Mouse (Mus musculus): ENCODE measurements around the gene Panx2. TPM values are rescaled to one million over a fixed set of nuclear protein-coding genes. Genes with fewer than 3 reads are reported as not detected.
A peak's percentile ranks its signal among the peaks of the same experiment; 100 is the strongest.

The Panx2 gene
- polyA plus RNA-seq, 1 experiment: 24.0 TPM

DNA sequence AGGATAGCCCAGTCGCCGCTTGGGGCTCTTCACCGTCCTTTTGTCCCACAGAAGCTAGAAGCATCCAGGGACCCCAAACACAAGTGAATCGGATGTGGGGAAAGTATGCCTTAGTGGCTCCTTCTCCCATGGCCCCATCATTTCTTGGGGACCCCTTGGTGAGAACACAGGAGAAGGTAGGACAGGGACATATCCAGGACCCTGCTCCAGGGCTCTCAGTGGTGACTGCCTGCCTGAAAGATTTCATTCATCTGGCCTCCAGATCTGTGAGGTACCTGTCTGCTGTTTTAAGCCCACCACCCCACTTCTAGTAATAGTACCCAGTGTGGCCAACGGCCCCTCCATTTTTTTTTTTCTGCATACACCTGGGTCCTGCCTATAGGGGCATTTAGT lies 3.0 kb downstream of the Panx2 start:
- no peak for DNase-seq (ENCODE audit: low read depth)
- TF ChIP-seq POLR2A (IDR thresholded peaks at IDR 0.05; ENCODE audit: borderline replicate concordance, extremely low read depth, insufficient read depth, insufficient read length, poor library complexity, severe bottlenecking) (no peak), CTCF (IDR thresholded peaks at IDR 0.05; ENCODE audit: borderline replicate concordance, extremely low read depth, insufficient read depth, insufficient read length) (no peak)

DNA sequence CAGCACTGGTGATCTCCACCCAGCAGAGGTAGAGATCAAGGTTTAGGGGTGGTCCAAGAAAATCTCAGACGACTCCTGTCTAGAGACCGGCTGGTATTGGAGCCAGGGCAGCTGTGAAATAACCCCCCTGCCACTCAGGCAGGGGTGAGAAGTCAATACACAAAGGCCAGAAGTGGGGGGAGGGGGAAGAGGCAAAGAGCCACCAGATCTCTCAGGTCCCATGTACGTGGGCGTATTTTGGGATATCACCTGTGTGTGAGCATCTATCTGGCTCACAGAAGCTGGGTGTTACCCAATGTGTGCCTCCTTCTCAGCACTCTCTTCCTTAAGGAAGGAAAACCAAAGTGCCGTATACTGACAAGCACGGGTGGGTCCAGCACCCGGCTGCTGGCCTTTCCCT lies 3.5 kb downstream of the Panx2 start:
- no peak for TF ChIP-seq CTCF (IDR thresholded peaks at IDR 0.05; ENCODE audit: borderline replicate concordance, extremely low read depth, insufficient read depth, insufficient read length)
- no peak for TF ChIP-seq POLR2A (IDR thresholded peaks at IDR 0.05; ENCODE audit: borderline replicate concordance, extremely low read depth, insufficient read depth, insufficient read length, poor library complexity, severe bottlenecking)
- DNase-seq (ENCODE audit: low read depth): no peak

DNA sequence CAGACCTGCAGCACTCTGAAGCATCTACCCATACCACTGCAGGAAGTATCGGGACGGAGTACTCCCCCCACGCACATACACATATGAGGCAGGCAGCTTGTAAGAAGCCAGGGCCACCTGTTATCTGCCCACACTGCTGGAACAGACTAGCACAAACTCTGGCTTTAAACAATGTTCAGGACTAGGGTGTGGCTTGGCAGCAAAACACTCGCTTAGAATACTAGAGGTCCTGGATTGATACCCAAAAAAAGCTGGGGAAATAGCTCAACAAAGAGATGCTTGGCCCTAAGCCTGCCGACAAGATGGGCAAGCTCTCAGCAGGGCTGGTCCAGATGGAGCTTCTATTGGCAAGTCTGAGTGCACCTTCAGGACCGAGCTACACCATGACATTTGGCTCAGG lies 4.0 kb downstream of the Panx2 start:
- TF ChIP-seq CTCF (IDR thresholded peaks at IDR 0.05; ENCODE audit: borderline replicate concordance, extremely low read depth, insufficient read depth, insufficient read length): no peak
- TF ChIP-seq POLR2A (IDR thresholded peaks at IDR 0.05; ENCODE audit: borderline replicate concordance, extremely low read depth, insufficient read depth, insufficient read length, poor library complexity, severe bottlenecking): no peak

DNA sequence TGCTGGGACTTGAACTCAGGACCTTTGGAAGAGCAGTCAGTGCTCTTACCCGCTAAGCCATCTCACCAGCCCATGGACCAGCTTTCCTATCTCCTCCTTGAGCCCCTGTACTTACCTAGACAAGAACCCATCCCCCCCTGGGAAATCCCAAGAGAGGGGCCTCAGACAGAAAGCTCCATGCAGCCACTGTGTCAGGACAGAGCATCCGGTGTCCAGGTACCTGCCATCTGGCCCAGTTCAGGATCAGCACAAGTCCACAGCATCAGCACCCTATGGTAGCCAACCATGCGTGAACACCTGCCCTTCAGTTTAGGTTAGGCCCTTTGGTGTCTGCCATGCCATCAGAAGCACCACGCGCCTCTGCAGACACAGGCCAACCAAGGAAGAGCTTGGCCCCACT lies 5.4 kb downstream of the Panx2 start:
- no peak for TF ChIP-seq CTCF (IDR thresholded peaks at IDR 0.05; ENCODE audit: borderline replicate concordance, extremely low read depth, insufficient read depth, insufficient read length)
- no peak for TF ChIP-seq POLR2A (IDR thresholded peaks at IDR 0.05; ENCODE audit: borderline replicate concordance, extremely low read depth, insufficient read depth, insufficient read length, poor library complexity, severe bottlenecking)
- no peak for DNase-seq (ENCODE audit: low read depth)

More for the DNA sequence above, 4.0 kb downstream of the Panx2 start:
- peak; percentile 31 for DNase-seq (ENCODE audit: low read depth)

DNA sequence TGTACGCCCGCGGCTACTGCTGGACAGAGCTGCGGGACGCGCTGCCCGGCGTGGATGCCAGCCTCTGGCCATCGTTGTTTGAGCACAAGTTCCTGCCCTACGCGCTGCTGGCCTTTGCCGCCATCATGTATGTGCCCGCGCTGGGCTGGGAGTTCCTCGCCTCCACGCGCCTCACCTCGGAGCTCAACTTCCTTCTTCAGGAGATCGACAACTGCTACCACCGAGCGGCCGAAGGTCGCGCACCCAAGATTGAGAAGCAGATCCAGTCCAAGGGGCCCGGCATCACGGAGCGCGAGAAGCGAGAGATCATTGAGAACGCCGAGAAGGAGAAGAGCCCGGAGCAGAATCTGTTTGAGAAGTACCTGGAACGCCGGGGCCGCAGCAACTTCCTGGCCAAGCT lies 8.1 kb downstream of the Panx2 start:
- TF ChIP-seq POLR2A (IDR thresholded peaks at IDR 0.05; ENCODE audit: borderline replicate concordance, extremely low read depth, insufficient read depth, insufficient read length, poor library complexity, severe bottlenecking) (no peak), CTCF (IDR thresholded peaks at IDR 0.05; ENCODE audit: borderline replicate concordance, extremely low read depth, insufficient read depth, insufficient read length) (no peak)
- DNase-seq (ENCODE audit: low read depth): no peak

DNA sequence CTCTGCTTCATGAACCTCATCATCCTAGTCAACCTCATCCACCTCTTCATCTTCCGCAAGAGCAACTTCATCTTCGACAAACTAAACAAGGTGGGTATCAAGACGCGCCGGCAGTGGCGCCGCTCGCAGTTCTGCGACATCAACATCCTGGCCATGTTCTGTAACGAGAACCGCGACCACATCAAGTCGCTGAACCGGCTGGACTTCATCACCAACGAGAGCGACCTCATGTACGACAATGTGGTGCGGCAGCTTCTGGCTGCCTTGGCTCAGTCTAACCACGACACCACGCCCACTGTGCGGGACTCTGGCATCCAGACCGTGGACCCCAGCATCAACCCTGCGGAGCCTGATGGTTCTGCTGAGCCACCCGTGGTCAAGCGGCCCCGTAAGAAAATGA lies 8.7 kb downstream of the Panx2 start:
- DNase-seq (ENCODE audit: low read depth): no peak
- no peak for TF ChIP-seq POLR2A (IDR thresholded peaks at IDR 0.05; ENCODE audit: borderline replicate concordance, extremely low read depth, insufficient read depth, insufficient read length, poor library complexity, severe bottlenecking)
- TF ChIP-seq CTCF (IDR thresholded peaks at IDR 0.05; ENCODE audit: borderline replicate concordance, extremely low read depth, insufficient read depth, insufficient read length): no peak

DNA sequence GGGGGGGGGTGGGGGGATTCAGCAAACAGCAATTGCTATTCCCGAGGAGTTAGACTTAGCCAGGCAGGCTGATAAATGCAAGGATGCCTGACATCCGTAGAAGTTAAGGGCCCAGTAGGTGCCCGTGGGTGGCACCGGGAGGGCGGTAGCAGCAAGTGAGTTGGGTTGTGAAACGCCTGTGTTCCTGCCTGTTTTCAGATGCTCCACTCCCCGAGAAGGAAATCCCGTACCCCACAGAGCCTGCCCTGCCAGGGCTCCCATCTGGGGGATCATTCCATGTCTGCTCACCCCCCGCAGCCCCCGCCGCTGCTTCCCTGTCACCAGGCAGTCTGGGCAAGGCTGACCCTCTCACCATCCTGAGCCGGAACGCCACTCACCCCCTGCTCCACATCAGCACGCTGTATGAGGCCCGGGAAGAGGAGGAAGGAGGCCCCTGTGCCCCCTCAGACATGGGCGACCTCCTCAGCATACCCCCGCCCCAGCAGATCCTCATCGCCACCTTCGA lies 9.9 kb downstream of the Panx2 start:
- DNase-seq (ENCODE audit: low read depth): no peak
- TF ChIP-seq POLR2A (IDR thresholded peaks at IDR 0.05; ENCODE audit: borderline replicate concordance, extremely low read depth, insufficient read depth, insufficient read length, poor library complexity, severe bottlenecking): no peak
- TF ChIP-seq CTCF (IDR thresholded peaks at IDR 0.05; ENCODE audit: borderline replicate concordance, extremely low read depth, insufficient read depth, insufficient read length): no peak

DNA sequence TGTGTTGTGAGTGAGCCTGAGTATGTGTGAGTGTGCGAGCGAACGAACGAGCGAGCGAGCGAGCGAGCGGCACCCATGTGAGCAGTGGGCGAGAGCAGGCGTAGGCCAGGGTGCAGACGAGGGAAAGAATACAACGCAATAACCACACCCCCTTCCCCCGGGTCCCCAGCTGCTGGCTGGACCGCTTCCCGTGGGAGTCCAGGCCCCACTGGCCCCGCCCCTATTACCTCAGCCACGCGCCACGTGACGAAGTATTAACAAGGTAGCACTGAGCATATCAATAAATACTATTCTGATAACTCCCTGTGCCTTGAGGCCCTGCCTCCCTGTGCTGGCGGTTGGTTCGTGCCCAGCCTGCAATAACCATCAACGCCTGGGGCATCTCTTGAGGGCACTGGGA lies 11.1 kb downstream of the Panx2 start:
- no peak for TF ChIP-seq POLR2A (IDR thresholded peaks at IDR 0.05; ENCODE audit: borderline replicate concordance, extremely low read depth, insufficient read depth, insufficient read length, poor library complexity, severe bottlenecking)
- no peak for TF ChIP-seq CTCF (IDR thresholded peaks at IDR 0.05; ENCODE audit: borderline replicate concordance, extremely low read depth, insufficient read depth, insufficient read length)
- no peak for DNase-seq (ENCODE audit: low read depth)

DNA sequence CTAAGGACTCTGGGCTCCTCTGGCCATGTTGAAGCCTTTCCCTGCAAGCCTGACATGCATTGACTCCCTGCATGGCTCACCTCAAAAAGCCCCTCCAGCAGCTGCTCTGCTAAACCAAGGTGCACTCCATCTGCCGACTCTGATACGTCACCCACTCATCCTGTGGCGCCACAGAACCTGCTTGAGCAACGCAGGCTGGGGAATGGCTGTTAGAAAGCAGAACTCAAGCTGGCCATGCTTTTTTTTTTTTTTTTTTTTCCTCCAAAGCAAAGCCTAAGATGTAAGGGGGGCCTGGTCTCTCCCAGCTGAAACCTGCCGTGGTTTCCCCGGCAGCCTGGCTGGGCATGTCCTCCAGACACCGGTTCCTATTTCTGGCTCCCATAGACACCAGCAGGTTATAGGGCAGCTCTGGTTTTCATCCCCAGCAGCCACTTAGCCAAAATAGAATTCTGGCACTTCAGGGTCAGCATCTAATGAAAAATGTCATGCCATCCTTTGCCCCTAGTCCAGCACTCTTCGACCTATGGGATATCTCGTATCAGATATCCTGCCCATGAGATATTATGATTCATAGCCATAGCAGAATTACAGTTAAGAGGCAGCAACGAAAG lies 14.6 kb downstream of the Panx2 start:
- no peak for TF ChIP-seq CTCF (IDR thresholded peaks at IDR 0.05; ENCODE audit: borderline replicate concordance, extremely low read depth, insufficient read depth, insufficient read length)
- no peak for TF ChIP-seq POLR2A (IDR thresholded peaks at IDR 0.05; ENCODE audit: borderline replicate concordance, extremely low read depth, insufficient read depth, insufficient read length, poor library complexity, severe bottlenecking)
- no peak for DNase-seq (ENCODE audit: low read depth)

DNA sequence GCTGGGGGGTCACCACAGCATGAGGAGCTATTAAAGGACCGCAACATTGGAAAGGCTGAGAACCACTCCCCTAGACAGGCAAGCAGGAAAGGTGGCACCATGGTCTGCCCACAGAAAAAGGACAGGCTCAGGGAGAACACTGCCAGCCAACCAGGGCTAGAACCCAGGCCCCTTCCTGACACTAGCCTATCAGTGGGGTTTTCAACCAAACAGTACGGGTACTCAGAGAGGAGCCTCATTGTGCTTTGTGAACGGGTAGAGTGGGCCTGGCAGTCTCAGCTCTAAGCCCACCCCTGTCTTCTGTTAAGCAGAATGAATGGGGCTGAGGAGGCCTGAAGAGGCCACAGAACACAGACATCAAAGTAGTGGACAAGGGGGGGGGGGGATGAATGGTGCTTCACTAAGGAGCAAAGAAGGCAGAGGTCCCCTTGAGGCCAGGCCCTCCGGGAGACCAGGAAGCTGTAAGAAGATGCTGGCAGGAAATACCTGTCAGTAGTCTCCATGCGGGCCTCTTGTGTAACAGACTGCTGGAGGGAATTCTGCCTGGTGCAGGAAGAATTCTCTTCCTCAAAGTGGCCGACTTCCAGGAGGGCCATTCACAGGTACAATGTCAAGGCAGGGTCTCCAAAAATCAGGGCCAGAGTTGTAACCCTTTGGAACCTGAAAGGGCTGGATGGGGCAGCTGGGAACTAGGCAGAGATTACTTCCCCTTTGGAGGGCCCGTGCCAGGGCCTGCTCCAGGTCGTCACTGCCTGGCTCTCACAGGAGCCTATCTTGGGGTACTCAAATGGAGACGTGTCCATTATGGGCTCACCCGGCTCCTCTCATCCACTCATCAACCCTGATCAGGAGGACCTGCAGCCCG lies 15.3 kb downstream of the Panx2 start, which contains the start of gene Trabd:
Gene Trabd, plus strand, starts transcription at position 512 of the 865 bp plus-strand sequence.
- TF ChIP-seq CTCF (IDR thresholded peaks at IDR 0.05; ENCODE audit: borderline replicate concordance, extremely low read depth, insufficient read depth, insufficient read length): no peak
- no peak for TF ChIP-seq POLR2A (IDR thresholded peaks at IDR 0.05; ENCODE audit: borderline replicate concordance, extremely low read depth, insufficient read depth, insufficient read length, poor library complexity, severe bottlenecking)
- peak; percentile 27 for DNase-seq (ENCODE audit: low read depth)

DNA sequence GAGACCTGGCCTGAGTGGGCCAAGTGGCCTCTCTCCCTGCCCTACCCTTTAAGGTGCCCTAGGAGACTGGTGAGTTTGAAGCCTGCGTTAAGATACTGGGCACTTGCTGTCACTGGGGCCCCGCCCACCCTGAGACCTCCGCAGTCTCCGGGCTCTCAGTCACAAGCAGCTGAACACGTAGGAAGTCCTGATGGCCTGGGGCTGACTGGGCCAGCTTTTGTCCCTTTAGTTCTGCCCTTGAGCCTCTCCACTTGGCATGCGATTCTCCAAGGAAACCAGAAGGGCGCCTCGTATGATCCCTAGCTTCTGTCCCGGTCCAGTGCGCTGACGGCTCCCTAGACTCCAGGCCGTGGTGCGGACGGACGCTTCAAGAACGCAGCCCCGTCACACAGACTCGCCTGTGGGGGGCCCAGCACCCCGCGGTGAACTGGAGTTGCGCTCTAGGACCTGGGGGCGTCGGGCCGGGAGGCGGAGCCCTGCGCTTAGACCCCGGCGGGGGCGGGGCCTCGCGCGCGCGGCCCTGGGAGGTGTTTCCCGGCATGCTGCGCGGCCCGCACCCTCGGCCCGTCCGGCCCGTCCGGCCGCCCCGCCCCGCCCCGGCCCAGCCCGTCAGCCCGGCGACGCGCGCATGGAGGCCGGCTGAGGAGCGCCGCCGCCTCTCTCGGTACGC lies 16.1 kb downstream of the Panx2 start:
- TF ChIP-seq POLR2A (IDR thresholded peaks at IDR 0.05; ENCODE audit: borderline replicate concordance, extremely low read depth, insufficient read depth, insufficient read length, poor library complexity, severe bottlenecking) (peak; percentile 56; the same call in 1 of the 2 replicates), CTCF (IDR thresholded peaks at IDR 0.05; ENCODE audit: borderline replicate concordance, extremely low read depth, insufficient read depth, insufficient read length) (peak; percentile 17; the same call in 1 of the 2 replicates)
- peak; percentile 95 for DNase-seq (ENCODE audit: low read depth)

Measured in brain, embryonic 14.5 days (tissue).